ENCODE assay signal across 8 mouse cellular contexts in genomic region chr5:122627243-122627642, GRCm38 (mm10). TPM values are rescaled to one million over a fixed set of nuclear protein-coding genes. Genes with fewer than 3 reads are reported as not detected.
DNase-seq lines count a peak whose midpoint lies in the region; ATAC-seq and TF ChIP-seq lines count a peak whose summit lies in the region.

No protein-coding gene starts in this region.

- WGBS in heart, embryonic 15.5 days = 21% methylated on average over 2 of the region's 2 CpGs
- 42% methylated on average over 2 of the region's 2 CpGs for WGBS in liver, embryonic 12.5 days (ENCODE audit: insufficient replicate concordance)
- WGBS in neural tube, embryonic 11.5 days = 42% methylated on average over 2 of the region's 2 CpGs
- WGBS in stomach, embryonic 16.5 days = 40% methylated on average over 2 of the region's 2 CpGs

- H3K4me3 ChIP-seq in heart, embryonic 15.5 days = no peak overlapping the region
- H3K4me3 ChIP-seq in liver, embryonic 12.5 days = no peak overlapping the region
- no peak overlapping the region for H3K4me3 ChIP-seq in neural tube, embryonic 11.5 days (ENCODE audit: low read depth, low read length)
- no peak overlapping the region for H3K4me3 ChIP-seq in stomach, embryonic 16.5 days (replicated peaks; ENCODE audit: low read length)

- peak; percentile 71 for ATAC-seq in CD4-positive, CD25-positive, alpha-beta regulatory T cell, adult 4 months
- 0 out of 2 replicates have a peak, but pooled peaks have one; percentile 54 for ATAC-seq in erythroid progenitor cell, adult 5-6 weeks (replicated peaks; ENCODE audit: low FRiP score, poor library complexity, severe bottlenecking)
- peak; percentile 79 for ATAC-seq in heart, embryonic 15.5 days (replicated peaks; ENCODE audit: insufficient number of reproducible peaks, insufficient read depth, low FRiP score, low read depth)
- peak; percentile 37; the same call in 1 of the 2 replicates for ATAC-seq in liver, embryonic 12.5 days
- ATAC-seq in neural tube, embryonic 11.5 days (ENCODE audit: insufficient read depth, low FRiP score, low TSS enrichment) = no peak
- ATAC-seq in stomach, embryonic 16.5 days (ENCODE audit: insufficient read depth, low FRiP score) = peak; percentile 76; the same call in 1 of the 2 replicates

- TF ChIP-seq CTCF in brain, embryonic 14.5 days (IDR thresholded peaks at IDR 0.05; ENCODE audit: borderline replicate concordance, extremely low read depth, insufficient read depth, insufficient read length) = peak; percentile 96

- H3K36me3 ChIP-seq in heart, embryonic 15.5 days = no peaks in the 10 kb centered on the region
- H3K36me3 ChIP-seq in liver, embryonic 12.5 days = no peaks in the 10 kb centered on the region
- no peaks in the 10 kb centered on the region for H3K36me3 ChIP-seq in neural tube, embryonic 11.5 days (ENCODE audit: control insufficient read depth, insufficient read depth, low read length)
- H3K36me3 ChIP-seq in stomach, embryonic 16.5 days (ENCODE audit: control insufficient read depth, insufficient read depth, low read length) = no peaks in the 10 kb centered on the region

- peaks cover 9% of the 10 kb centered on the region for H3K4me1 ChIP-seq in heart, embryonic 15.5 days (replicated peaks)
- H3K4me1 ChIP-seq in liver, embryonic 12.5 days = peaks cover 16% of the 10 kb centered on the region
- H3K4me1 ChIP-seq in neural tube, embryonic 11.5 days (ENCODE audit: control insufficient read depth, insufficient read depth, low read length) = no peaks in the 10 kb centered on the region
- no peaks in the 10 kb centered on the region for H3K4me1 ChIP-seq in stomach, embryonic 16.5 days (ENCODE audit: control insufficient read depth, insufficient read depth, low read length)

- H3K9me3 ChIP-seq in heart, embryonic 15.5 days (replicated peaks) = no peaks in the 10 kb centered on the region
- H3K9me3 ChIP-seq in liver, embryonic 12.5 days (replicated peaks) = no peaks in the 10 kb centered on the region
- no peaks in the 10 kb centered on the region for H3K9me3 ChIP-seq in neural tube, embryonic 11.5 days (ENCODE audit: control insufficient read depth, low read length)
- H3K9me3 ChIP-seq in stomach, embryonic 16.5 days (replicated peaks; ENCODE audit: control insufficient read depth, low read length) = no peaks in the 10 kb centered on the region

- H3K27me3 ChIP-seq in heart, embryonic 15.5 days = no peaks in the 10 kb centered on the region
- 0 out of 2 replicates have a peak, but pooled peaks cover 3% of the 10 kb centered on the region for H3K27me3 ChIP-seq in liver, embryonic 12.5 days (replicated peaks)
- H3K27me3 ChIP-seq in neural tube, embryonic 11.5 days (ENCODE audit: control insufficient read depth, insufficient read depth, low read length) = no peaks in the 10 kb centered on the region
- no peaks in the 10 kb centered on the region for H3K27me3 ChIP-seq in stomach, embryonic 16.5 days (ENCODE audit: control insufficient read depth, insufficient read depth, low read length)

- no peak overlapping the region for H3K4me2 ChIP-seq in heart, embryonic 15.5 days
- no peak overlapping the region for H3K4me2 ChIP-seq in liver, embryonic 12.5 days
- H3K4me2 ChIP-seq in neural tube, embryonic 11.5 days (ENCODE audit: low read depth) = no peak overlapping the region
- H3K4me2 ChIP-seq in stomach, embryonic 16.5 days (ENCODE audit: low read depth, low read length) = no peak overlapping the region

- no peak for TF ChIP-seq POLR2A in brain, embryonic 14.5 days (IDR thresholded peaks at IDR 0.05; ENCODE audit: borderline replicate concordance, extremely low read depth, insufficient read depth, insufficient read length, poor library complexity, severe bottlenecking)

- H3K9ac ChIP-seq in heart, embryonic 15.5 days = no peak overlapping the region
- no peak overlapping the region for H3K9ac ChIP-seq in liver, embryonic 12.5 days
- H3K9ac ChIP-seq in neural tube, embryonic 11.5 days (ENCODE audit: low read length) = no peak overlapping the region
- no peak overlapping the region for H3K9ac ChIP-seq in stomach, embryonic 16.5 days (ENCODE audit: low read length)

- peak; percentile 92 for DNase-seq in brain, embryonic 14.5 days (ENCODE audit: low read depth)
- peak; percentile 95 for DNase-seq in kidney, postnatal 10 days
- DNase-seq in neural tube, embryonic 11.5 days (ENCODE audit: low spot score) = peak; percentile 88

- peak overlapping the region; percentile 14; the same call in 1 of the 2 replicates for H3K27ac ChIP-seq in heart, embryonic 15.5 days
- no peak overlapping the region for H3K27ac ChIP-seq in liver, embryonic 12.5 days
- no peak overlapping the region for H3K27ac ChIP-seq in neural tube, embryonic 11.5 days (ENCODE audit: low read depth, low read length)
- H3K27ac ChIP-seq in stomach, embryonic 16.5 days (ENCODE audit: low read length) = no peak overlapping the region

RNA-seq across cellular contexts. Expression of gene Ift81, which starts 12.9 kb away (rescaled TPM):
- polyA plus RNA-seq in CD4-positive, CD25-positive, alpha-beta regulatory T cell, adult 4 months (2017; shearing (Covaris generic)) = 1 to 10 TPM; 6.6 to 7.8 TPM
- 26.1 and 26.9 TPM in 2 replicates for polyA plus RNA-seq in brain, embryonic 14.5 days (2012; rRNA removed)
- total RNA-seq in erythroid progenitor cell, adult 5-6 weeks (2015; ENCODE audit: low replicate concordance) = not detected in 2 replicates
- 0.39 TPM in 1 of 2 replicates, not detected in the other for total RNA-seq in erythroid progenitor cell, adult 5-6 weeks (2017; ENCODE audit: low replicate concordance)
- polyA plus RNA-seq in heart, embryonic 15.5 days (2015; fragmentation: Nextera tagmentation; extraction: Ambion mirVana) = 30.7 and 39.3 TPM in 2 replicates
- 4.6 and 7.0 TPM in 2 replicates for polyA plus RNA-seq in liver, embryonic 12.5 days (2016; fragmentation: Nextera tagmentation; extraction: Ambion mirVana)
- polyA plus RNA-seq in neural tube, embryonic 11.5 days (2014; fragmentation: Nextera tagmentation; extraction: Ambion mirVana) = 41.2 and 44.7 TPM in 2 replicates
- polyA plus RNA-seq in stomach, embryonic 16.5 days (2015; fragmentation: Nextera tagmentation; extraction: Ambion mirVana) = 28.5 and 36.0 TPM in 2 replicates

RNA-seq across cellular contexts. Expression of gene P2rx7, which starts 16.5 kb away (rescaled TPM):
- polyA plus RNA-seq in CD4-positive, CD25-positive, alpha-beta regulatory T cell, adult 4 months (2017; shearing (Covaris generic)) = 100 to 1,000 TPM in 1 of 2 experiments, 10 to 100 TPM in 1; 64.6 to 103 TPM
- polyA plus RNA-seq in brain, embryonic 14.5 days (2012; rRNA removed) = 3.5 and 7.7 TPM in 2 replicates
- total RNA-seq in erythroid progenitor cell, adult 5-6 weeks (2015; ENCODE audit: low replicate concordance) = 5.4 and 8.3 TPM in 2 replicates
- total RNA-seq in erythroid progenitor cell, adult 5-6 weeks (2017; ENCODE audit: low replicate concordance) = 0.23 and 1.2 TPM in 2 replicates
- 3.0 and 3.7 TPM in 2 replicates for polyA plus RNA-seq in heart, embryonic 15.5 days (2015; fragmentation: Nextera tagmentation; extraction: Ambion mirVana)
- 1.1 and 1.2 TPM in 2 replicates for polyA plus RNA-seq in liver, embryonic 12.5 days (2016; fragmentation: Nextera tagmentation; extraction: Ambion mirVana)
- polyA plus RNA-seq in neural tube, embryonic 11.5 days (2014; fragmentation: Nextera tagmentation; extraction: Ambion mirVana) = 1.6 and 2.4 TPM in 2 replicates
- 2.8 and 3.3 TPM in 2 replicates for polyA plus RNA-seq in stomach, embryonic 16.5 days (2015; fragmentation: Nextera tagmentation; extraction: Ambion mirVana)
